Mouse (Mus musculus) MEL (cell line): ENCODE results near the gene Taco1. TPM values are rescaled to one million over a fixed set of nuclear protein-coding genes. Genes with fewer than 3 reads are reported as not detected.

Experiments used
- DNase-seq: peaks from one replicate; pipeline ENCODE4 v3.0.0; 2011; ENCODE audit warnings: low read depth, low spot score
- H3K27ac ChIP-seq: 2 replicates; pipeline ENCODE4 v1.5.1; 2012; ENCODE audit warnings: low read depth, mild to moderate bottlenecking, control low read depth, low read length, moderate library complexity; ENCODE audit not compliant: control insufficient read depth
- H3K27me3 ChIP-seq, 2 experiments: fragments of 150-350 bp in 1 of 2; sonication (generic) in 1 of 2; 2 replicates each; pipeline ENCODE4 v1.6.1; 2012; ENCODE audit warnings: low read length in 2 of 2, mild to moderate bottlenecking in 2 of 2, improper control_type of control experiment in 1 of 2, moderate library complexity in 1 of 2; ENCODE audit not compliant: insufficient read depth in 2 of 2, control insufficient read depth in 1 of 2
- H3K36me3 ChIP-seq, 2 experiments: 2 replicates each; pipeline ENCODE4 v1.6.1; 2012 to 2014; ENCODE audit warnings: low read length in 2 of 2, improper control_type of control experiment in 1 of 2, inconsistent platforms in 1 of 2, mild to moderate bottlenecking in 1 of 2; ENCODE audit not compliant: insufficient read depth in 2 of 2, control insufficient read depth in 1 of 2
- H3K4me1 ChIP-seq, 2 experiments: fragments of 150-350 bp in 1 of 2; sonication (generic) in 1 of 2; 2 replicates each; pipeline ENCODE4 v1.6.1; 2012; ENCODE audit warnings: low read length in 2 of 2, improper control_type of control experiment in 1 of 2, mild to moderate bottlenecking in 1 of 2; ENCODE audit not compliant: insufficient read depth in 2 of 2, control insufficient read depth in 1 of 2
- H3K4me3 ChIP-seq, 2 experiments: fragments of 150-350 bp in 1 of 2; sonication (generic) in 1 of 2; 2 replicates each; pipeline ENCODE4 v1.5.1; 2012; ENCODE audit warnings: low read depth in 2 of 2, low read length in 2 of 2, mild to moderate bottlenecking in 2 of 2, moderate library complexity in 2 of 2, control low read depth in 1 of 2, improper control_type of control experiment in 1 of 2; ENCODE audit not compliant: control insufficient read depth in 1 of 2, insufficient read depth in 1 of 2
- H3K79me2 ChIP-seq: 2 replicates; pipeline ENCODE4 v1.6.1; 2012; ENCODE audit warnings: mild to moderate bottlenecking, low read length, moderate library complexity; ENCODE audit not compliant: control insufficient read depth, poor library complexity, insufficient read depth
- H3K9ac ChIP-seq: 2 replicates; pipeline ENCODE4 v1.6.1; 2012; ENCODE audit warnings: low read depth, mild to moderate bottlenecking, control low read depth, low read length, moderate library complexity; ENCODE audit not compliant: control insufficient read depth, poor library complexity, severe bottlenecking
- H3K9me3 ChIP-seq: fragments of 150-350 bp; sonication (generic); replicated peaks from 2 replicates; pipeline ENCODE4 v1.6.1; 2012; ENCODE audit warnings: mild to moderate bottlenecking, low read length, improper control_type of control experiment, moderate library complexity; ENCODE audit not compliant: insufficient read depth
- CHD1 ChIP-seq: IDR thresholded peaks from 2 replicates; pipeline ENCODE4 v1.6.1; 2012; ENCODE audit warnings: low read depth, mild to moderate bottlenecking, inconsistent platforms, low read length, improper control_type of control experiment
- CHD2 ChIP-seq: IDR thresholded peaks from 2 replicates; pipeline ENCODE4 v1.6.1; 2011; ENCODE audit warnings: low read length, improper control_type of control experiment
- CTCF ChIP-seq, 3 experiments: IDR thresholded peaks in 2 of 3; conservative IDR thresholded peaks in 1 of 3; 2 replicates each; pipeline ENCODE4 v1.5.1; 2011 to 2012; ENCODE audit warnings: low read length in 3 of 3, low read depth in 2 of 3, mild to moderate bottlenecking in 2 of 3, improper control_type of control experiment in 1 of 3, inconsistent platforms in 1 of 3, mixed read lengths in 1 of 3, moderate library complexity in 1 of 3; ENCODE audit not compliant: control insufficient read depth in 1 of 3, insufficient read depth in 1 of 3, poor library complexity in 1 of 3, severe bottlenecking in 1 of 3
- E2F4 ChIP-seq: IDR thresholded peaks from 2 replicates; pipeline ENCODE4 v1.6.1; 2011; ENCODE audit warnings: low read depth, low read length, improper control_type of control experiment, borderline replicate concordance
- ELF1 ChIP-seq: IDR thresholded peaks from 2 replicates; pipeline ENCODE4 v1.6.1; 2014; ENCODE audit warnings: low read depth, mild to moderate bottlenecking, inconsistent platforms, low read length, improper control_type of control experiment, moderate library complexity
- EP300 ChIP-seq, 2 experiments: IDR thresholded peaks; 2 replicates each; pipeline ENCODE4 v1.6.1; 2011; ENCODE audit warnings: improper control_type of control experiment in 2 of 2, low read length in 2 of 2, low read depth in 1 of 2, mild to moderate bottlenecking in 1 of 2
- ETS1 ChIP-seq: IDR thresholded peaks from 2 replicates; pipeline ENCODE4 v1.6.1; 2012; ENCODE audit warnings: low read depth, mild to moderate bottlenecking, inconsistent platforms, low read length, improper control_type of control experiment, moderate library complexity
- GATA1 ChIP-seq: IDR thresholded peaks from 2 replicates; pipeline ENCODE4 v1.6.1; 2011; ENCODE audit warnings: low read depth, low read length, improper control_type of control experiment
- HCFC1 ChIP-seq: IDR thresholded peaks from 2 replicates; pipeline ENCODE4 v1.6.1; 2012; ENCODE audit warnings: low read depth, mild to moderate bottlenecking, inconsistent platforms, low read length, improper control_type of control experiment, moderate library complexity
- JUND ChIP-seq: IDR thresholded peaks from 2 replicates; pipeline ENCODE4 v1.6.1; 2011; ENCODE audit warnings: low read depth, mild to moderate bottlenecking, improper control_type of control experiment, low read length
- MAZ ChIP-seq: IDR thresholded peaks from 2 replicates; pipeline ENCODE4 v1.6.1; 2012; ENCODE audit warnings: low read depth, mild to moderate bottlenecking, inconsistent platforms, low read length, improper control_type of control experiment
- MXI1 ChIP-seq: IDR thresholded peaks from 2 replicates; pipeline ENCODE4 v1.6.1; 2011; ENCODE audit warnings: mild to moderate bottlenecking, low read depth, low read length, improper control_type of control experiment
- MYC ChIP-seq: IDR thresholded peaks from 2 replicates; pipeline ENCODE4 v1.6.1; 2011; ENCODE audit warnings: low read depth, mild to moderate bottlenecking, low read length, improper control_type of control experiment, moderate library complexity
- POLR2AphosphoS2 ChIP-seq: IDR thresholded peaks from 2 replicates; pipeline ENCODE4 v1.6.1; 2011; ENCODE audit warnings: low read length, improper control_type of control experiment
- RAD21 ChIP-seq: IDR thresholded peaks from 2 replicates; pipeline ENCODE4 v1.6.1; 2011; ENCODE audit warnings: mild to moderate bottlenecking, low read depth, low read length, improper control_type of control experiment
- SMC3 ChIP-seq: IDR thresholded peaks from 2 replicates; pipeline ENCODE4 v1.6.1; 2011; ENCODE audit warnings: low read depth, low read length, improper control_type of control experiment
- TAL1 ChIP-seq: IDR thresholded peaks from 2 replicates; pipeline ENCODE4 v1.6.1; 2012; ENCODE audit warnings: mild to moderate bottlenecking, inconsistent platforms, low read length, moderate library complexity, mixed read lengths
- TBP ChIP-seq: IDR thresholded peaks from 2 replicates; pipeline ENCODE4 v1.8.0; 2011; ENCODE audit warnings: low read depth, low read length, improper control_type of control experiment
- TCF12 ChIP-seq: IDR thresholded peaks from 2 replicates; pipeline ENCODE4 v1.6.1; 2014; ENCODE audit warnings: low read depth, mild to moderate bottlenecking, inconsistent platforms, low read length, improper control_type of control experiment, moderate library complexity
- USF2 ChIP-seq, 2 experiments: IDR thresholded peaks; 2 replicates each; pipeline ENCODE4 v1.6.1; 2011 to 2012; ENCODE audit warnings: improper control_type of control experiment in 2 of 2, low read length in 2 of 2, borderline replicate concordance in 1 of 2, inconsistent platforms in 1 of 2, low read depth in 1 of 2, mild to moderate bottlenecking in 1 of 2; ENCODE audit not compliant: insufficient read depth in 1 of 2
- polyA plus RNA-seq, 2 experiments: library from polyadenylated mRNA; stranded (reverse) in 1 of 2; unstranded in 1 of 2; fragments of >175 nt in 1 of 2; fragments of >200 nt in 1 of 2; gene quantifications; 2 replicates each; pipeline versions ENCODE4 v1.2.1 to v1.2.4; 2012; ENCODE audit warnings: low replicate concordance in 2 of 2, low read depth in 1 of 2; ENCODE audit not compliant: insufficient read length in 2 of 2, insufficient read depth in 1 of 2, missing spikeins in 1 of 2
- total RNA-seq: library from RNA; depleted of rRNA; stranded (reverse); fragments of 300-350 nt; gene quantifications from 2 replicates; pipeline ENCODE4 v1.2.3, GENCODE M21; 2012

Gene Taco1
- total and polyA plus RNA-seq, 3 experiments, result 33.1 to 33.3 TPM; not detected in 1

DNA sequence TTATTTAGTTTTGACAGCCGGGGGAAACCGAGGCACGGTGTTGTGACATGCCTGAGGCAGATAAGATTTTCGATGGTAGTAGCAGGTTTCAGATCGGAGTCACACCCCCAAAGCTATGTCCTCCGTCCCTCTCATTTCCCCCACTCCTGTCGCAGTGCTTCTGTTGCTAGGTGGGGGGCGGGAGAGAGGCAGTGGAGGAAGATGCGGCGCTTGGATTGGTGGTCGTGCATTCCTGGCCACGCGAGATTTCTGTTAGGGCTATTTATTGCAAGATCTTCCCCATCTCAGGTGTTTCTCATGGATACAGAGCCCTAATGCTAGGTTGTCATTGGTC lies 28.5 kb upstream of the Taco1 start:
- Histone ChIP-seq H3K4me3 (peak overlapping the region; percentile 81 to 98), H3K27ac (peak overlapping the region; percentile 66), H3K9ac (peak overlapping the region; percentile 91), H3K79me2 (peaks cover 52% of the 10 kb centered on the region), H3K27me3 (no peaks in the 10 kb centered on the region), H3K4me1 (peaks cover 22 to 41% of the 10 kb centered on the region in 2 experiments), H3K9me3 (no peaks in the 10 kb centered on the region), H3K36me3 (peaks cover 2 to 50% of the 10 kb centered on the region in 2 experiments; a peak in 3 of 4 replicates)
- DNase-seq, result peak; percentile 86
- TF ChIP-seq POLR2AphosphoS2, result 0 out of 2 replicates have a peak, but pooled peaks have one; percentile 28
- 0 out of 2 replicates have a peak, but pooled peaks have one; percentile 23 for TF ChIP-seq TBP
- 0 out of 2 replicates have a peak, but pooled peaks have one; percentile 22 for TF ChIP-seq GATA1
- no peak for TF ChIP-seq TAL1
- TF ChIP-seq MXI1, result peak; percentile 8
- TF ChIP-seq EP300 (IDR thresholded peaks at IDR 0.05; ENCODE audit: low read depth in 1 of 2, low read length in 2 of 2), result peak in 1 of 2 experiments; percentile 11; a peak in 1 of 4 replicates
- TF ChIP-seq TCF12, result 0 out of 2 replicates have a peak, but pooled peaks have one; percentile 31
- 0 out of 2 replicates have a peak, but pooled peaks have one; percentile 23 for TF ChIP-seq ETS1
- TF ChIP-seq CHD2, result peak; percentile 81
- TF ChIP-seq JUND, result no peak
- TF ChIP-seq SMC3, result no peak
- peak; percentile 55; the same call in 1 of the 2 replicates for TF ChIP-seq MAZ

DNA sequence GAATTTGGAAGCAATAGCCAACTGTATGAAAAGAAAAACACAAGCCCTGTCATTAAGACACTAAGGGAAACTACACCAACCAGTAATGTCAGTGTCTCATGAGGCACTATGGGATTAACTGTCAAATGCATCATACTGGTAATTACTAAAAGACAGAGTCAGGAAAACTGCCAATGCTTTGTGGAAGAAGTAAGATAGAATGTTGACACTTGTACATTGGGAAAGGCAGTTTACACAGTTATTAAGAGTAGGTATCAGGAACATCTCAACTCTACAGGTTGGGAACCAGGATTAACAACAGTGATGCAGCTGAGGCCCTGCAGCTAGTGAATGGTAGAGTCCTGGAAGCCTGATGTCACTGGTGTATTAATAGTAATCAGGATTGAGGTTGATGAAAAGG lies 21.5 kb upstream of the Taco1 start:
- peaks cover 37 to 43% of the 10 kb centered on the region in 2 experiments for H3K36me3 ChIP-seq
- peaks cover 24 to 28% of the 10 kb centered on the region in 2 experiments for H3K4me1 ChIP-seq
- no peaks in the 10 kb centered on the region for H3K27me3 ChIP-seq
- no peak overlapping the region for H3K4me3 ChIP-seq
- TF ChIP-seq E2F4 (no peak), CHD1 (no peak), RAD21 (no peak), MAZ (no peak), HCFC1 (no peak), CTCF (IDR thresholded peaks at IDR 0.05 in 2 of 3, conservative IDR thresholded peaks at IDR 0.05 in 1 of 3; ENCODE audit: control insufficient read depth in 1 of 3, insufficient read depth in 1 of 3, low read depth in 2 of 3, low read length in 3 of 3, poor library complexity in 1 of 3, severe bottlenecking in 1 of 3) (no peak), TCF12 (no peak), ELF1 (no peak), ETS1 (no peak), MYC (no peak), USF2 (IDR thresholded peaks at IDR 0.05; ENCODE audit: borderline replicate concordance in 1 of 2, insufficient read depth in 1 of 2, low read depth in 1 of 2, low read length in 2 of 2) (no peak)
- H3K9ac ChIP-seq, result no peak overlapping the region
- H3K9me3 ChIP-seq, result no peaks in the 10 kb centered on the region
- H3K79me2 ChIP-seq, result peaks cover 48% of the 10 kb centered on the region
- no peak for DNase-seq
- H3K27ac ChIP-seq, result no peak overlapping the region
